Mouse (Mus musculus) stomach, postnatal 0 days (tissue): Measurements from ENCODE around the gene Hivep2. TPM values are rescaled to one million over a fixed set of nuclear protein-coding genes. Genes with fewer than 3 reads are reported as not detected.

Experiments
- ATAC-seq: fragments of 200-750 bp; cut with Nextera tagmentation; 2 replicates; pipeline ENCODE4 v1.8.0; 2017; ENCODE audit not compliant: low FRiP score, low TSS enrichment
- DNase-seq: peaks from one replicate; pipeline ENCODE4 v3.0.0-alpha.2; 2016; ENCODE audit warnings: low spot score
- H3K27ac ChIP-seq: fragments of 300-500 bp; sonication (generic); replicated peaks from 2 replicates; pipeline ENCODE4 v1.5.1; 2014; ENCODE audit warnings: mild to moderate bottlenecking, control low read depth
- H3K27me3 ChIP-seq: fragments of 300-500 bp; sonication (generic); 2 replicates; pipeline ENCODE4 v1.6.1; 2014; ENCODE audit warnings: low read length; ENCODE audit not compliant: control insufficient read depth, insufficient read depth
- H3K36me3 ChIP-seq: fragments of 300-500 bp; sonication (generic); 2 replicates; pipeline ENCODE4 v1.6.1; 2014; ENCODE audit warnings: low read length, mixed read lengths; ENCODE audit not compliant: control insufficient read depth, insufficient read depth
- H3K4me1 ChIP-seq: fragments of 300-500 bp; sonication (generic); replicated peaks from 2 replicates; pipeline ENCODE4 v1.6.1; 2014; ENCODE audit warnings: antibody characterized with exemption; ENCODE audit not compliant: control insufficient read depth, insufficient read depth
- H3K4me2 ChIP-seq: fragments of 300-500 bp; sonication (generic); replicated peaks from 2 replicates; pipeline ENCODE4 v1.6.1; 2014; ENCODE audit warnings: low read depth, mild to moderate bottlenecking, control low read depth, moderate library complexity
- H3K4me3 ChIP-seq: fragments of 300-500 bp; sonication (generic); 2 replicates; pipeline ENCODE4 v1.5.1; 2014; ENCODE audit warnings: low read depth, low read length, control low read depth
- H3K9ac ChIP-seq: fragments of 300-500 bp; sonication (generic); 2 replicates; pipeline ENCODE4 v1.6.1; 2014; ENCODE audit warnings: mild to moderate bottlenecking, low read length, control low read depth, mixed read lengths
- H3K9me3 ChIP-seq: fragments of 300-500 bp; sonication (generic); 2 replicates; pipeline ENCODE4 v1.6.1; 2016; ENCODE audit warnings: low read length; ENCODE audit not compliant: control insufficient read depth
- CTCF ChIP-seq: IDR thresholded peaks from 2 replicates; pipeline ENCODE4 v1.5.1; 2016; ENCODE audit warnings: antibody characterized with exemption, low read depth, mild to moderate bottlenecking, moderate library complexity
- EP300 ChIP-seq: optimal IDR thresholded peaks from 2 replicates; pipeline ENCODE3; 2016; ENCODE audit warnings: antibody characterized with exemption
- WGBS: fragments of 180-500 bp; shearing (Covaris S2); extraction: QIAGEN DNeasy Blood & Tissue Kit; methylation state at CpG from one replicate; pipeline ENCODE4 v1.1.7; 2014; 5-methylcytosine and 5-hydroxymethylcytosine counted together
- polyA plus RNA-seq: library from polyadenylated mRNA; unstranded; fragments of >200 nt; fragmentation: Nextera tagmentation; extraction: Ambion mirVana; gene quantifications from 2 replicates; pipeline ENCODE4 v1.2.1, GENCODE M21; 2015

Gene Hivep2
- polyA plus RNA-seq, 1 experiment from 2014 or later, result 3.1 TPM

GRCm38 (mm10) chr10:14075767-14076166 is 109.9 kb downstream of the Hivep2 start:
- TF ChIP-seq EP300, result no peak
- no peak for TF ChIP-seq CTCF
- no peak for DNase-seq
- H3K4me1 ChIP-seq, result no peaks in the 10 kb centered on the region
- no peak overlapping the region for H3K27ac ChIP-seq
- H3K4me3 ChIP-seq, result no peak overlapping the region
- no peak overlapping the region for H3K4me2 ChIP-seq
- no peaks in the 10 kb centered on the region for H3K36me3 ChIP-seq
- no peak for ATAC-seq
- H3K9me3 ChIP-seq, result no peaks in the 10 kb centered on the region
- no peaks in the 10 kb centered on the region for H3K27me3 ChIP-seq
- 84% methylated on average over 5 of the region's 5 CpGs for WGBS
- H3K9ac ChIP-seq, result no peak overlapping the region

DNA sequence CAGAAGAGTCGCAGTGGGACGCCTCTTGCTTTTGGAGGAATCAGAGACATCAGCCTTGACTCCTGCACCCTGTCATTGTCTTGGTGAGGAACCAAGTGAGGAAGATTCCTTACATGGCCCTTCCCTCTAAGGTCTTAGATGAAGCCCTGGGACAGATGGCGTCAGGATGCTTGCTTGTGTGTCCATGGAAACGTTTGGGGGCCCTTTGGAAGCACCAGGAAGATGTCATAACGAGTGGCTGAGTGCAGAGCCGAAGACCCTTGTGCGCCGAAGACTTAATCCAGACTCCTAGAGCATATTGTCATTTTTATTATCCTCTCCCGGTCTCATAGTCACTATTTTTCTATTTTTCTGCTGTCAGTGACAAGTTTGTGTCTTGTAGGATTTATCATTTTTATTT is 111.0 kb downstream of the Hivep2 start:
- H3K36me3 ChIP-seq, result no peaks in the 10 kb centered on the region
- ATAC-seq, result no peak

DNA sequence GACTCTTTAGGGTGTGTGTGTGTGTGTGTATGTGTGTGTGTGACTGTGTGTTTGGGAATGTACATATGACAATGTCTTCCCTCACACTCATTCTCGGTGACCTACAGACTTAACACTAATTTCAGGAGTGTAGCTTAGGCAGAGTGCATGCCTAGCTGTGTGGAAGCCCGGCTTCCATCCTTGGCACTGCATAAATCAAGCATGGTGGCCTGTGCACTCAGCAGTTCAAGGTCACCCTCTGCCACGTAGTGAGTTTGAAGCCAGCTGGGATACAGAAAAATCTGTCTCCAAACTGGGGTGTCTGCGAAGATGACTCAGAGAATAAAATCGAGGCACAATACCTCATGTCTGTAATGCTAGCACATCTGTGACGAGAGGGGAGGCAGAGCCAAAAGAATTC is 115.0 kb downstream of the Hivep2 start:
- Histone ChIP-seq H3K9me3 (no peaks in the 10 kb centered on the region), H3K4me3 (no peak overlapping the region), H3K27ac (no peak overlapping the region), H3K27me3 (no peaks in the 10 kb centered on the region), H3K4me2 (no peak overlapping the region), H3K4me1 (no peaks in the 10 kb centered on the region; the same call in 1 of the 2 replicates), H3K9ac (no peak overlapping the region), H3K36me3 (no peaks in the 10 kb centered on the region)
- no peak for ATAC-seq
- WGBS, result 73% methylated on average over 6 of the region's 6 CpGs
- no peak for TF ChIP-seq CTCF
- TF ChIP-seq EP300, result no peak
- DNase-seq, result no peak

More for the DNA sequence above, 111.0 kb downstream of the Hivep2 start:
- Histone ChIP-seq H3K4me2 (no peak overlapping the region), H3K4me1 (no peaks in the 10 kb centered on the region), H3K9me3 (no peaks in the 10 kb centered on the region), H3K27ac (no peak overlapping the region), H3K4me3 (no peak overlapping the region), H3K9ac (no peak overlapping the region), H3K27me3 (no peaks in the 10 kb centered on the region)
- WGBS, result 81% methylated on average over 9 of the region's 9 CpGs
- no peak for DNase-seq
- no peak for TF ChIP-seq CTCF

DNA sequence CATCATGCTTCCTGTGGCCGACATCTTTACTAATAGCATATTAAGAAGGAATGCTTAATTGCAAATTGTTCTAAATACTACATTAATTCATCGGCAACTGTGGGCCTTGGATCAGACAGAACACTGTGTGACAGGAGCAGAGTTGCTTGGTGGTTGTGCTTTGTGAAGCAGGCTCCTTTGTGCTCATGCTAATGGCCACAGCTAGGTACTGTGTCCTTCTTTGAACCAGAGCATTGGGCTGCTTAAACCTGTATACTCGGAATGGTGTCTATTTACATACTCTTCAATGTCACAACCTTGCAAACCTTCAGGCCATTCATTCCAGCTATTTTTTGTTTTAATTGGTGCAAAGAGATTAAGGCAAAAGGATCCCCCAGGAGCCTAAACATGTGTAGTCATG is 115.9 kb downstream of the Hivep2 start:
- no peak for ATAC-seq
- DNase-seq, result no peak
- no peak overlapping the region for H3K9ac ChIP-seq
- H3K27me3 ChIP-seq, result no peaks in the 10 kb centered on the region
- H3K27ac ChIP-seq, result no peak overlapping the region
- 60% methylated on average over 3 of the region's 3 CpGs for WGBS
- no peak overlapping the region for H3K4me3 ChIP-seq
- no peaks in the 10 kb centered on the region for H3K36me3 ChIP-seq
- H3K9me3 ChIP-seq, result no peaks in the 10 kb centered on the region
- H3K4me2 ChIP-seq, result no peak overlapping the region
- TF ChIP-seq CTCF (no peak), EP300 (no peak)
- H3K4me1 ChIP-seq, result peaks cover 5% of the 10 kb centered on the region

DNA sequence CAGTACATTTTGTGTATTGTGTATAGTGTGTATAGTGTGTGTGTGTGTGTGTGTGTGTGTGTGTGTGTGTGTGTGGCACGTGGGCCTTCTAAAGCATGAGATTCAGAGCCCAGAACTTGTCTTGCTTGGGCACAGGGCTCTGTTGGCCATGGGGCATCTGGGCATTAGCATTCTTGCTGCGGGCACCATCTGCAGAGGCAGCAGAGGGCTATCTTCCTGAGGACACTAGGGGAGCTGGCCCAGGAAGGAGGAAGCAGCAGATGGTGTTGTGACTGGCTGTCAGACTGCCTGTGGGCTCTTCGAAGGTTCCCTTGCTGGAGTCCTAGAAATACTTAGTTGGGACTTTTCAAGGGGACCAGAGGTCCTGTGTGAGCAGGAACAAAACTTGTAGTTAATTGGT is 116.4 kb downstream of the Hivep2 start:
- Histone ChIP-seq H3K4me2 (no peak overlapping the region), H3K36me3 (no peaks in the 10 kb centered on the region), H3K27ac (no peak overlapping the region), H3K9ac (no peak overlapping the region), H3K27me3 (no peaks in the 10 kb centered on the region), H3K4me1 (peaks cover 5% of the 10 kb centered on the region), H3K9me3 (no peaks in the 10 kb centered on the region), H3K4me3 (no peak overlapping the region)
- ATAC-seq (no peak), DNase-seq (no peak)
- 68% methylated on average over 3 of the region's 3 CpGs for WGBS
- TF ChIP-seq CTCF (no peak), EP300 (no peak)

- H3K9ac ChIP-seq, result no peak overlapping the region
- no peaks in the 10 kb centered on the region for H3K27me3 ChIP-seq
- no peak overlapping the region for H3K27ac ChIP-seq
- H3K9me3 ChIP-seq, result no peaks in the 10 kb centered on the region
- TF ChIP-seq EP300, result no peak
- TF ChIP-seq CTCF, result no peak
- no peak overlapping the region for H3K4me3 ChIP-seq
- WGBS, result 69% methylated on average over 12 of the region's 12 CpGs
- H3K36me3 ChIP-seq, result no peaks in the 10 kb centered on the region
- ATAC-seq (no peak), DNase-seq (no peak)
- H3K4me1 ChIP-seq, result peaks cover 5% of the 10 kb centered on the region
- H3K4me2 ChIP-seq, result no peak overlapping the region
Observed at GRCm38 (mm10) chr10:14085241-14085659, 119.4 kb downstream of the Hivep2 start.
